Mouse (Mus musculus): Measurements from ENCODE around the gene Tmcc3. TPM values are rescaled to one million over a fixed set of nuclear protein-coding genes. Genes with fewer than 3 reads are reported as not detected.

Gene Tmcc3
- polyA plus RNA-seq, 1 experiment, result 22.1 TPM

GRCm38 (mm10) chr10:94550649-94551048, 238.9 kb downstream of the Tmcc3 start:
- Histone ChIP-seq H3K4me1 (ENCODE audit: control insufficient read depth, insufficient read depth, low read length) (peaks cover 24% of the 10 kb centered on the region), H3K27ac (ENCODE audit: insufficient read depth, low read depth, low read length) (no peak overlapping the region), H3K4me3 (ENCODE audit: insufficient read depth, low read length) (no peak overlapping the region)
- TF ChIP-seq POLR2A (IDR thresholded peaks at IDR 0.05; ENCODE audit: borderline replicate concordance, low read depth, low read length), result no peak
- no peak for TF ChIP-seq CTCF (IDR thresholded peaks at IDR 0.05; ENCODE audit: low read depth, low read length)

DNA sequence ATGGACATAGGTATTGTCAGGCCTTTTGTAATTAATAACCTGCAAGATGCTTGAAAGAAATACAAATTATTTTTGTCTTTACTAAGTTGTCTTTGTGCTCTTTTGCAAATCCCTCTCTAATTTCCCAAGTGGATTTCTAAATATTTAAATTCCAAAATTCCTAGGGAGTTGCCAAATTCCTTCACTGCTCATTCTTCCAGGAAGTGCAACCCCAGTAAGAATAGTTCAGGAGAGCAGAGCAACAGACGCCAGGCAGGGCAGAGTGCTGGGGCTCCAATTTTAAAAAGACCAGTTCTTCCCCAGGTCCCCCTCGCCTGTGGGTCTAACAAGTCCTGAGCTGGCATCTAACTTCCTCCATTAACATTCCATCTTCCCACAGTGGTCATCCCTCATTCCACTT, 239.3 kb downstream of the Tmcc3 start:
- no peak overlapping the region for H3K4me3 ChIP-seq (ENCODE audit: insufficient read depth, low read length)
- no peak overlapping the region for H3K27ac ChIP-seq (ENCODE audit: insufficient read depth, low read depth, low read length)
- H3K4me1 ChIP-seq (ENCODE audit: control insufficient read depth, insufficient read depth, low read length), result peaks cover 21% of the 10 kb centered on the region
- TF ChIP-seq CTCF (IDR thresholded peaks at IDR 0.05; ENCODE audit: low read depth, low read length), result no peak
- no peak for TF ChIP-seq POLR2A (IDR thresholded peaks at IDR 0.05; ENCODE audit: borderline replicate concordance, low read depth, low read length)

GRCm38 (mm10) chr10:94551511-94551910, 239.8 kb downstream of the Tmcc3 start:
- TF ChIP-seq POLR2A (IDR thresholded peaks at IDR 0.05; ENCODE audit: borderline replicate concordance, low read depth, low read length) (no peak), CTCF (IDR thresholded peaks at IDR 0.05; ENCODE audit: low read depth, low read length) (no peak)
- no peak overlapping the region for H3K4me3 ChIP-seq (ENCODE audit: insufficient read depth, low read length)
- H3K27ac ChIP-seq (ENCODE audit: insufficient read depth, low read depth, low read length), result no peak overlapping the region
- H3K4me1 ChIP-seq (ENCODE audit: control insufficient read depth, insufficient read depth, low read length), result peaks cover 19% of the 10 kb centered on the region

GRCm38 (mm10) chr10:94551924-94552523, 240.3 kb downstream of the Tmcc3 start:
- Histone ChIP-seq H3K27ac (ENCODE audit: insufficient read depth, low read depth, low read length) (peak overlapping the region; percentile 57), H3K4me1 (ENCODE audit: control insufficient read depth, insufficient read depth, low read length) (peaks cover 19% of the 10 kb centered on the region), H3K4me3 (ENCODE audit: insufficient read depth, low read length) (peak overlapping the region; percentile 29; the same call in 1 of the 2 replicates)
- no peak for TF ChIP-seq CTCF (IDR thresholded peaks at IDR 0.05; ENCODE audit: low read depth, low read length)
- TF ChIP-seq POLR2A (IDR thresholded peaks at IDR 0.05; ENCODE audit: borderline replicate concordance, low read depth, low read length), result no peak

DNA sequence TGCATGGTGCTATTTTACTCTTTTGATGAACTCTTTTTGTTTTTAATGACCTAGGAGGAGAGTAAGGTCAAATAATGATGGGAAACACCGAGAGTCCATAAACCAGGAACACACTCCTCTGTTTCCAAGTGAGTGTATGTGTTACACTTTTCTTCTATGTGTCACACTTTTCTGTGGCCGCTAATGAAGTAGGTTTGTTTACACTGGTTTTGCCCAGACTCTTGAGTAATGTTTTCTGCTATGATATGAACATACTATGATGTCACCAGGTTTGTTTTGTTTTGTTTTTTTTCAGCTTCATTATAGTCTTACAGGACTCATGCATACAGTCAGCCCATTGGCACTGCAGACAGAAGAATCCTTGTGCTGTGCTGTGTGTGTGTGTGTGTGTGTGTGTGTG, 243.6 kb downstream of the Tmcc3 start:
- TF ChIP-seq POLR2A (IDR thresholded peaks at IDR 0.05; ENCODE audit: borderline replicate concordance, low read depth, low read length), result no peak

DNA sequence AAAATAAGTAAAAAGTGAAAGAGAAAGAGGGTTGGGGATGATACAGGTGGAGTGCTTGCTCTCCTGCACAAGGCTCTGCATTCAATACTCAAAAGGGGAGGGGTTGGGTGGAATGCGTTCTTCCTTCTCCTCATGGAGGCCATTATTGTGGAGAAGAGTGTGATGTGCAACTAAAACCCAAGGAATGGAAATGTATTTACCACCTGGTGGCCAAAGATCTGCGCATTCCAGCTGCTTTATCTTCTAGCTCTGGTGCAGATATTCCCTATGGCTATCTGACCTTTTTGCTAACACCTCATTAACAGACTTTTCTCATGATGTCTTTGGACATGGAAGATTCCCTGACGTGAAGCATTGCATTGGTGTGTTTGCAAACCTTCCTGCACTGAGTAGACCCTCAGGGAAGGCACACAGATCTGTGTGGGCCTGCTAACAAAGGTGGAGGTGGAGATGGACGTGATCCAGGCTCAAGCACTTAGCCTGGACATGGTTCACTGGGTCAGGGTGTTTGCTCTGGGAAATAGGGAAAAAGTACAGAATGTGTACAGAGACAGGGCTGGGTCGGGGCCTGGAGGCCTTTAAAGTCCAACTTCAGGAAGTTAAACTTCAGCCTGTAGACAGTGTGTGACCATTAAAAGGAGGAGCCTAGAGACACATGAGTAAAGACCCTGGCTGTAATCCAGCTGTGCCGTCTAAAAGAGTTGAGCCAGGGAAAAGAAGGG, 245.8 kb downstream of the Tmcc3 start:
- Histone ChIP-seq H3K4me1 (ENCODE audit: control insufficient read depth, insufficient read depth, low read length) (peaks cover 9% of the 10 kb centered on the region), H3K27ac (ENCODE audit: insufficient read depth, low read depth, low read length) (no peak overlapping the region), H3K4me3 (ENCODE audit: insufficient read depth, low read length) (no peak overlapping the region)
- TF ChIP-seq POLR2A (IDR thresholded peaks at IDR 0.05; ENCODE audit: borderline replicate concordance, low read depth, low read length), result no peak
- no peak for TF ChIP-seq CTCF (IDR thresholded peaks at IDR 0.05; ENCODE audit: low read depth, low read length)

More for the DNA sequence above, 243.6 kb downstream of the Tmcc3 start:
- H3K4me1 ChIP-seq (ENCODE audit: control insufficient read depth, insufficient read depth, low read length), result peaks cover 21% of the 10 kb centered on the region
- H3K27ac ChIP-seq (ENCODE audit: insufficient read depth, low read depth, low read length), result no peak overlapping the region
- no peak overlapping the region for H3K4me3 ChIP-seq (ENCODE audit: insufficient read depth, low read length)

DNA sequence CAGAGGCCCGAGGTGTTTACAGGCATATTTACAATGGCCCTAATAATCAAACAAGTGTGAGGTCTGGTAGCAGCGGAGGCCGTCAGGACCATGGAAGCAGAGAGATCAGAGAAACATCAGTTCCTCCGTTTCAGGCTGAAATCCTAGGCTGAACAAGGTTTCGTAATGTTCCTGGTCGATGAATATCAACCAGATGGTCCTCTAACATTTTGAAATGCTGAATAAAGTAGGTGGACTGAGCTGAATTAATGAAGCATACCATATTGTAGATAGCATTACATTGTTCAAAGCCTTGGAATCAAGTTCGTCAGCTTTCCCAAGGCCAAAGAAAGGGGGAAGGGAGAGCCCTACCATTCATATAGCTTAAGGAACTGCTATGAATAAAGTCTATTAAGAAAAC, 247.1 kb downstream of the Tmcc3 start:
- Histone ChIP-seq H3K4me3 (ENCODE audit: insufficient read depth, low read length) (no peak overlapping the region), H3K4me1 (ENCODE audit: control insufficient read depth, insufficient read depth, low read length) (peaks cover 5% of the 10 kb centered on the region; the same call in 1 of the 2 replicates), H3K27ac (ENCODE audit: insufficient read depth, low read depth, low read length) (no peak overlapping the region)
- TF ChIP-seq CTCF (IDR thresholded peaks at IDR 0.05; ENCODE audit: low read depth, low read length) (no peak), POLR2A (IDR thresholded peaks at IDR 0.05; ENCODE audit: borderline replicate concordance, low read depth, low read length) (no peak)

- Histone ChIP-seq H3K27ac (ENCODE audit: insufficient read depth, low read depth, low read length) (no peak overlapping the region), H3K4me3 (ENCODE audit: insufficient read depth, low read length) (no peak overlapping the region), H3K4me1 (ENCODE audit: control insufficient read depth, insufficient read depth, low read length) (peaks cover 5% of the 10 kb centered on the region; the same call in 1 of the 2 replicates)
- TF ChIP-seq CTCF (IDR thresholded peaks at IDR 0.05; ENCODE audit: low read depth, low read length), result no peak
Measured at GRCm38 (mm10) chr10:94561351-94561750, 249.6 kb downstream of the Tmcc3 start.

- H3K27ac ChIP-seq (ENCODE audit: insufficient read depth, low read depth, low read length), result no peak overlapping the region
- H3K4me1 ChIP-seq (ENCODE audit: control insufficient read depth, insufficient read depth, low read length), result peaks cover 5% of the 10 kb centered on the region; the same call in 1 of the 2 replicates
- TF ChIP-seq POLR2A (IDR thresholded peaks at IDR 0.05; ENCODE audit: borderline replicate concordance, low read depth, low read length), result no peak
- no peak for TF ChIP-seq CTCF (IDR thresholded peaks at IDR 0.05; ENCODE audit: low read depth, low read length)
- no peak overlapping the region for H3K4me3 ChIP-seq (ENCODE audit: insufficient read depth, low read length)
Measured at GRCm38 (mm10) chr10:94562188-94562587, 250.4 kb downstream of the Tmcc3 start.

- no peak for TF ChIP-seq POLR2A (IDR thresholded peaks at IDR 0.05; ENCODE audit: borderline replicate concordance, low read depth, low read length)
- no peak for TF ChIP-seq CTCF (IDR thresholded peaks at IDR 0.05; ENCODE audit: low read depth, low read length)
- Histone ChIP-seq H3K4me1 (ENCODE audit: control insufficient read depth, insufficient read depth, low read length) (peaks cover under 1% of the 10 kb centered on the region; the same call in 1 of the 2 replicates), H3K27ac (ENCODE audit: insufficient read depth, low read depth, low read length) (no peak overlapping the region), H3K4me3 (ENCODE audit: insufficient read depth, low read length) (no peak overlapping the region)
Measured at GRCm38 (mm10) chr10:94562991-94563390, 251.2 kb downstream of the Tmcc3 start.

Measured in bone marrow macrophage, adult 2 months (primary cell).